Comparison of ENCODE assay signal across 25 mouse cellular contexts in the genomic region with DNA sequence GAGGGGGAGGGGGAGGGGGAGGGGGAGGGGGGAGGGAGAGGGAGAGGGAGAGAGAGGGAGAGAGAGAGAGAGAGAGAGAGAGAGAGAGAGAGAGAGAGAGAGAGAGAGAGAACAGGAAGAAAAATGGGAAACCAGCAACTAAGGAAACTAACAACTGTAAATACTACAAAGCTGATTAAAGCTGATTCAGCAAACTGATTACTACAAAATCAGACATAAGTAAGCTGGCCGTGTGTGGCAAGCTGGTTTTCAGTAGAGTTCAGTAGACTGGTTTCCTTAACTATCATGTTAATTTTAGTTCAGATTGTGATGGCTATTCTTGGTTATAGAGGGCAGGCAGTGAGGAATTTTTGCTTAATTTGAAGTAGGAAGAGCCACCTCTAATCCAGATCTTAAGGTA. TPM values are rescaled to one million over a fixed set of nuclear protein-coding genes. Genes with fewer than 3 reads are reported as not detected.
DNase-seq lines count a peak whose midpoint lies in the region; TF ChIP-seq lines count a peak whose summit lies in the region.
"Had no signal": no experiment of that assay in that cellular context is flagged by ENCODE, and none has a peak within 500 bp of the region (broad histone marks: within the 10 kb centered on the region; RNA-seq: fewer than 3 reads in every experiment).

No protein-coding gene starts in this region.

- H3K36me3 ChIP-seq in CH12.LX (replicated peaks in 1 of 2; ENCODE audit: control insufficient read depth in 1 of 2, insufficient read depth in 1 of 2, low read length in 1 of 2) (no peaks in the 10 kb centered on the region), ES-E14 (ENCODE audit: control insufficient read depth, insufficient read depth, low read length, poor library complexity, severe bottlenecking) (no peaks in the 10 kb centered on the region), MEL (ENCODE audit: control insufficient read depth in 1 of 2, insufficient read depth in 2 of 2, low read length in 2 of 2) (peaks cover 0 to 7% of the 10 kb centered on the region in 2 experiments; a peak in 1 of 4 replicates)
- H3K36me3 ChIP-seq in heart, embryonic 10.5 days = no peaks in the 10 kb centered on the region
- H3K36me3 ChIP-seq: G1E had no signal

- no peaks in the 10 kb centered on the region for H3K79me2 ChIP-seq in CH12.LX (replicated peaks; ENCODE audit: control insufficient read depth, extremely low read depth, insufficient read depth, poor library complexity, severe bottlenecking)
- H3K79me2 ChIP-seq in MEL (ENCODE audit: control insufficient read depth, insufficient read depth, low read length, poor library complexity) = peaks cover 2% of the 10 kb centered on the region; the same call in 1 of the 2 replicates

- no peak overlapping the region for H3K27ac ChIP-seq in CH12.LX (ENCODE audit: insufficient read depth, low read depth)
- H3K27ac ChIP-seq in ES-E14 (ENCODE audit: insufficient read depth, low read depth, low read length, poor library complexity, severe bottlenecking) = no peak overlapping the region
- no peak overlapping the region for H3K27ac ChIP-seq in MEL (ENCODE audit: control insufficient read depth, low read depth, low read length)
- no peak overlapping the region for H3K27ac ChIP-seq in heart, embryonic 10.5 days

- H3K9me3 ChIP-seq in CH12.LX (replicated peaks; ENCODE audit: low read length) = no peaks in the 10 kb centered on the region
- no peaks in the 10 kb centered on the region for H3K9me3 ChIP-seq in ES-E14 (ENCODE audit: control insufficient read depth, insufficient read depth, low read depth, low read length)
- no peaks in the 10 kb centered on the region for H3K9me3 ChIP-seq in MEL (replicated peaks; ENCODE audit: insufficient read depth, low read length)
- no peaks in the 10 kb centered on the region for H3K9me3 ChIP-seq in heart, embryonic 10.5 days
- H3K9me3 ChIP-seq: G1E had no signal

- no peak for TF ChIP-seq CTCF in CH12.LX (conservative IDR thresholded peaks at IDR 0.05 in 1 of 2, IDR thresholded peaks at IDR 0.05 in 1 of 2; ENCODE audit: low read depth in 2 of 2, low read length in 2 of 2)
- TF ChIP-seq CTCF in MEL (IDR thresholded peaks at IDR 0.05 in 2 of 3, conservative IDR thresholded peaks at IDR 0.05 in 1 of 3; ENCODE audit: control insufficient read depth in 1 of 3, insufficient read depth in 1 of 3, low read depth in 2 of 3, low read length in 3 of 3, poor library complexity in 1 of 3, severe bottlenecking in 1 of 3) = no peak

- WGBS in heart, embryonic 10.5 days = 65% methylated on average over 1 of the region's 1 CpGs

- dilution Hi-C loops in CH12.LX (cut with MboI; ENCODE audit: extremely low pct_ligation_motif_present, extremely low pct_unique_long_range_greater_than_20kb, low sequenced_read_pairs) = no loop called here

- H3K9ac ChIP-seq in CH12.LX (ENCODE audit: insufficient read depth, low read depth) = no peak overlapping the region
- no peak overlapping the region for H3K9ac ChIP-seq in ES-E14 (ENCODE audit: insufficient read depth, low read depth, low read length, poor library complexity, severe bottlenecking)
- H3K9ac ChIP-seq in MEL (ENCODE audit: control insufficient read depth, low read depth, low read length, poor library complexity, severe bottlenecking) = no peak overlapping the region

- TF ChIP-seq RAD21 in CH12.LX (IDR thresholded peaks at IDR 0.05; ENCODE audit: low read depth, low read length) (no peak), MEL (IDR thresholded peaks at IDR 0.05; ENCODE audit: low read depth, low read length) (no peak)

- peaks cover 0 to 9% of the 10 kb centered on the region in 2 experiments; a peak in 2 of 4 replicates for H3K4me1 ChIP-seq in CH12.LX (ENCODE audit: control insufficient read depth in 1 of 2, insufficient read depth in 2 of 2)
- H3K4me1 ChIP-seq in ES-E14 (ENCODE audit: control insufficient read depth in 2 of 2, insufficient read depth in 2 of 2, low read length in 2 of 2, poor library complexity in 1 of 2) = peaks cover 0 to 2% of the 10 kb centered on the region in 2 experiments; a peak in 1 of 4 replicates
- no peaks in the 10 kb centered on the region; a peak in 1 of 4 replicates for H3K4me1 ChIP-seq in MEL (ENCODE audit: control insufficient read depth in 1 of 2, insufficient read depth in 2 of 2, low read length in 2 of 2)
- H3K4me1 ChIP-seq in heart, embryonic 10.5 days = peaks cover 9% of the 10 kb centered on the region; the same call in 1 of the 2 replicates

- TF ChIP-seq POLR2A in CH12.LX (IDR thresholded peaks at IDR 0.05; ENCODE audit: low read depth, low read length) (no peak), MEL (IDR thresholded peaks at IDR 0.05; ENCODE audit: control insufficient read depth in 1 of 2, insufficient read depth in 1 of 2, low read depth in 1 of 2, low read length in 2 of 2, poor library complexity in 1 of 2) (no peak)

- intact Hi-C loops in left cerebral cortex, postnatal 25 days (cut with DNase I) = no loop called here

- TF ChIP-seq EP300 in CH12.LX (IDR thresholded peaks at IDR 0.05; ENCODE audit: low read length) = no peak
- TF ChIP-seq EP300 in MEL (IDR thresholded peaks at IDR 0.05; ENCODE audit: low read depth in 1 of 2, low read length in 2 of 2) = no peak

- H3K4me2 ChIP-seq in CH12.LX (ENCODE audit: insufficient read depth, low read depth, poor library complexity, severe bottlenecking) = no peak overlapping the region

- in situ Hi-C loops in CH12.LX (cut with MboI; ENCODE audit: low pct_ligation_motif_present, low pct_unique_long_range_greater_than_20kb, low sequenced_read_pairs) = no loop called here
- in situ Hi-C loops in ES-E14 (cut with MboI; ENCODE audit: low sequenced_read_pairs in 2 of 2, unreplicated experiment in 2 of 2) = no loop called here

- no peak overlapping the region for H3K4me3 ChIP-seq in CH12.LX (replicated peaks in 1 of 3; ENCODE audit: low read depth in 2 of 3, low read length in 2 of 3, poor library complexity in 1 of 3)
- H3K4me3 ChIP-seq in ES-E14 (ENCODE audit: insufficient read depth in 1 of 2, low read depth in 1 of 2, low read length in 2 of 2, poor library complexity in 1 of 2, severe bottlenecking in 1 of 2) = no peak overlapping the region
- no peak overlapping the region for H3K4me3 ChIP-seq in MEL (ENCODE audit: control insufficient read depth in 1 of 2, insufficient read depth in 1 of 2, low read depth in 2 of 2, low read length in 2 of 2)
- no peak overlapping the region for H3K4me3 ChIP-seq in heart, embryonic 10.5 days

- H3K27me3 ChIP-seq in CH12.LX (replicated peaks) (no peaks in the 10 kb centered on the region), MEL (ENCODE audit: control insufficient read depth in 1 of 2, insufficient read depth in 2 of 2, low read length in 2 of 2) (no peaks in the 10 kb centered on the region)
- H3K27me3 ChIP-seq in heart, embryonic 10.5 days (ENCODE audit: insufficient read depth, poor library complexity, severe bottlenecking) = no peaks in the 10 kb centered on the region
- H3K27me3 ChIP-seq: Patski had no signal

- DNase-seq in 416B (ENCODE audit: low read depth) = peak; percentile 17
- DNase-seq in CH12.LX (ENCODE audit: extremely low read depth) = no peak
- no peak for DNase-seq in ES-E14 (ENCODE audit: low read depth, low spot score)
- DNase-seq in MEL (ENCODE audit: low read depth, low spot score) = no peak
- no peak for DNase-seq in urinary bladder, postnatal 36 days (ENCODE audit: low spot score in 2 of 2)
- no peak for DNase-seq in heart, embryonic 10.5 days (ENCODE audit: low spot score)
- DNase-seq in left cerebral cortex, postnatal 25 days (ENCODE audit: low spot score in 2 of 2) = no peak
- DNase-seq in lung, postnatal 4 days = no peak
- DNase-seq: adrenal gland, adult 2 months; adrenal gland, adult 8-10 months; adrenal gland, postnatal 10 days; adrenal gland, postnatal 14 days; adrenal gland, postnatal 25 days; adrenal gland, postnatal 36 days; B cell, adult 2 months; cerebellum, adult 11 months; cerebellum, adult 11-12 months; cerebellum, adult 18-20 months; cerebellum, adult 2 months; cerebellum, adult 8-10 months; cerebellum, adult 9-10 months had no signal

TF ChIP-seq in CH12.LX, 34 proteins besides CTCF, POLR2A, EP300 and RAD21:
- TF ChIP-seq MAFK (IDR thresholded peaks at IDR 0.05; ENCODE audit: insufficient replicate concordance, low read length) (peak; percentile 77), TBP (conservative IDR thresholded peaks at IDR 0.05; ENCODE audit: low read depth, low read length) (no peak)

TF ChIP-seq in ES-E14, 5 proteins besides CTCF, POLR2A, EP300 and RAD21:
- TF ChIP-seq MAFK (IDR thresholded peaks at IDR 0.05; ENCODE audit: insufficient read depth, low read depth, low read length) (peak; percentile 78), CHD2 (IDR thresholded peaks at IDR 0.05; ENCODE audit: low read depth, low read length) (no peak)

TF ChIP-seq in MEL, 35 proteins besides CTCF, POLR2A, EP300 and RAD21:
- TF ChIP-seq GABPA (IDR thresholded peaks at IDR 0.05; ENCODE audit: low read depth, low read length) (no peak), MAFK (IDR thresholded peaks at IDR 0.05; ENCODE audit: borderline replicate concordance, low read depth, low read length) (peak; percentile 80; the same call in 1 of the 2 replicates)
TF ChIP-seq in MEL: peak in this region for 1.

RNA-seq across cellular contexts. Expression of a gene that starts 18.9 kb away (rescaled TPM):
- total RNA-seq in CH12.LX (2012; rRNA removed) (5.8 and 6.1 TPM in 2 replicates), CH12.LX (2014; rRNA removed) (5.0 and 5.6 TPM in 2 replicates), ES-E14 (2012; rRNA removed) (40.7 and 51.5 TPM in 2 replicates), MEL (2012; rRNA removed) (5.0 and 5.3 TPM in 2 replicates)
- polyA plus RNA-seq in CH12.LX (2012; ENCODE audit: insufficient read length, low read depth) (6.1 and 6.2 TPM in 2 replicates), MEL (2012; ENCODE audit: insufficient read depth in 1 of 2, insufficient read length in 2 of 2, low read depth in 1 of 2, low replicate concordance in 2 of 2, missing spikeins in 1 of 2) (10 to 100 TPM; 10.2 to 22.8 TPM)
- 2.1 and 4.5 TPM in 2 replicates for polyA plus RNA-seq in heart, embryonic 10.5 days (2016; fragmentation: Nextera tagmentation; extraction: Ambion mirVana)
- 1 to 10 TPM; 7.6 to 9.6 TPM for total RNA-seq in left cerebral cortex, postnatal 25 days (2021)

RNA-seq across cellular contexts. Expression of a gene that starts 23.2 kb away (rescaled TPM):
- total RNA-seq in CH12.LX (2012; rRNA removed) (3.9 and 4.3 TPM in 2 replicates), CH12.LX (2014; rRNA removed) (4.7 and 5.5 TPM in 2 replicates), ES-E14 (2012; rRNA removed) (0.27 and 0.37 TPM in 2 replicates), MEL (2012; rRNA removed) (0.12 and 0.13 TPM in 2 replicates)
- polyA plus RNA-seq in CH12.LX (2012; ENCODE audit: insufficient read length, low read depth) (8.4 and 8.5 TPM in 2 replicates), MEL (2012; ENCODE audit: insufficient read depth in 1 of 2, insufficient read length in 2 of 2, low read depth in 1 of 2, low replicate concordance in 2 of 2, missing spikeins in 1 of 2) (under 1 TPM in 1 of 2 experiments, not detected in 1; 0.33 TPM)
- 2.1 and 3.0 TPM in 2 replicates for polyA plus RNA-seq in heart, embryonic 10.5 days (2016; fragmentation: Nextera tagmentation; extraction: Ambion mirVana)
- total RNA-seq in left cerebral cortex, postnatal 25 days (2021) = 1 to 10 TPM; 1.9 to 2.3 TPM
- polyA plus RNA-seq: C2C12; CD4-positive, CD25-positive, alpha-beta regulatory T cell, adult 4 months; G1E had no signal
